Mouse (Mus musculus) cerebellum, postnatal 25 days (tissue): ENCODE results near the gene Ift27.

ENCODE experiments used
- DNase-seq, 2 experiments: peaks; one replicate each; pipeline ENCODE4 v3.0.0; 2021; ENCODE audit warnings: mixed read lengths in 2 of 2

Ift27 gene

DNA sequence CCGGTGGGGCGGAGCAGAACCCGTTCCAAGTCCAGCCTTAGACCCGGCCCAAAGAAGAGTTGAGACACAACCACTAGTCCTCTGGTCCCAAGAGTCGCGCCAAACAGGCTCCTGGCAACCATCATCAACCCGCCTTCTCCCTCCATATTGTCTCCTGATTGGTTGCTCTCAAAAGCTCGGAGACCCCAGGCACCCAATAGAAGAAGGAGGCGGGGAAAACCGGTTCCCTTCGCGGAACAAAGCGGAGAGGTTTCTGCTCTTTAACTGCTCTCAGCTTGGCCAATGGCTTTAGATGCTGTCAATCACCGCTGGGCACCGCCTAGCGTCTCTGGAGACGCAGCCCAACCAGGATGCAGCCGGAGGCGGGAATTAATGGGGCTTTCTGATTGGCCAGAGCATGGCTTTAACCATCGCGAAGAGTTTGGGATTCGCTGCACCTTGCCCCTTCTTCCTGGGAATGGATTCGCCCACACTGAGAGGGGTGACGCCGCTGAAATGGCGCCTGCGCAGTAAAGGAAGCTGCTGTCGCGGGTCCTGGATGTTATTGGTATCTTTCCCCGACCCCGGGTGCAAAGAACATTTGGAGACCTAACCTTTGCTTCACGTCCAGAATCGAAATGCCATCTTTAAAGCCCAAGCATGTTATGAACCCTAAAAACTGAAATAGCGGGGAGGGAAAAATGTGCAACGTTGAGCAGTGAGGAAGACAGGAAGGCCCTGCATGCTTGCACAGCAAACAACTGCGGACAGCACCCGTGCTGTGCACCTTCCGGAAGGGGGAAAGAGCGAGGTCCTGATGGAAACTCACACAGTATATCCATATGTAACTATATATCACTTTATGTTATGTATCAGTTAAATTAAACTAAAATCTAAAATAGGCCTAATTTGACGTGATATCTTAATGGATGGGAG lies at the start of gene Ift27:
Gene Ift27 (minus strand): TSS at position 136 of the 915 bp plus-strand sequence.
- peak; percentile 96 to 97 for DNase-seq

DNA sequence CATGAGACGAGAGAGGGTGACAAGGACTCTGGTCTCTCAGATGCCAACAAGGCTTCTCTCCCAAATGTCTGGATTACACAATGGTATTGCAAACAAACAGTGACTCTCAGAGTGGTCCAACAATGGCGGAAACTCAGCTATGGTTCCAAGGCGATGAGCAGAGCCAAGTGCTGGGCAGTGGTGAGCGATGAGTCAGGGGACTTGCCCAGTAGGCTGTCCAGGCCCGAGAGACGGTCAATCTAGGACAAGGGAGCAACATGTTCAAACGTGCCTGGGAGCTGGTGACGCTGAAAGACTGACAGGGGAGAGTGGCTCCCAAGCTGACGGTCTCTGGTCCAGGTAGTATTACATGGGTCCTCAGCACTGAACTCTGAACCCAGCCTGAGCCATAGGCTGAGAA lies 41.4 kb upstream of the Ift27 start:
- no peak for DNase-seq

DNA sequence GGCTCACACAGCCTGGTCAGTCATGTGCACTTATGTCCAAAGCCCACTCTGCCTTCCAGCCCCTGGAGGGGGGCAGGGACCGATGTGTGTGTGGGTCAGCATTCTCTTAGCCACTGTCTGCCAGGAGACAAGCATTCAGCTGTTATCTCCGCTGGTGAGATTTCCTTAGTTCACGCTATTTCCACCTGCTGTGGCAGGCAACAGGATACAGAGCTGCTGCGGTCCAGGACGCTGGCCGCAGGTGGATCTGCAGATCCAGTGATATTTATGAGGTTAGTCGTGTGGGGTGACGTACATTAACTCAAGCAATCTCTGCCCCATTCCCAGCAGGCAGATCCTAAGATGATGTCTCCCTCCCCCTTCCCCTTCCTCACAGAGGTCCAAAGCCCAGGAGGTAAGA lies 37.5 kb upstream of the Ift27 start:
- no peak for DNase-seq

DNA sequence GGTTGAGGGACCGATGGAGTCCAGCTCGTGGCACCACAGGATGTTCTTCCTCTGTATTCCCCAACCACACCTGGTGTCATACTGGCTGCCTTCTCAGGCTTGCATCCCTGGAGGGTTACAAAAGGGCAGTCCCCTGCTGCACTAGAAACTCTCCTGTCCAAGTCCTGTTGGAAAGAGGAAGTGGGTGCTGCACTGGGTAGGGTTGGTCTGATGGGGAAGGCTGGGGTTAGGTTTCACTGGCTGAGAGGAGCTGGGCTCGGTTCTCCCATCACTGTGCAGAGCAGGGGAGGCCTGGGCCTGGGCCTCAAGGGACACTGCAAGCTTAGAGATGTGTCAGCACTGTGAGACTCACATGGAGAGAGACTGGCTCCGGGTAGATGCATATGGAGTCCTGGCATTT lies 36.3 kb upstream of the Ift27 start:
- no peak for DNase-seq

DNA sequence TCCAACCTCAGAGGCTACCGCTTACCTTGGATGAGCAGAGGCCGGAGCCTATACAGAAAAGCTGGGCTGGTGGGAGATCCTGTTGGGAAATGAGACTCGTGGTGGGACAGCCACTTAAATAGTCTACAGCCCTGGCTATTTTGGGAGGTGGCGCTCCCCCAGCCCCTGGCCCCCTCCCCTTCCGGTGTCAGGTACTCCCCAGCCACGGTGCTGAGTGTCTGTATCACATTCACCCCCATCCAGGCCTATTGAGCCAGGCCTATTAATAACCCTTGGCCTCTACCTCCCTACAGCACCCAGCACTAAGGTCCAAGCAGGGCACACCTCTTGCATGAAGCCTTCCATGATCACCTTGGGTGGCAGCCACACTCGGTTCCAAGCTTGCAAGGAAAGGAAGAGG lies 32.4 kb upstream of the Ift27 start, which contains the start of gene Pvalb:
Gene Pvalb (minus strand): TSS at position 89 of the 400 bp plus-strand sequence.
- no peak for DNase-seq

DNA sequence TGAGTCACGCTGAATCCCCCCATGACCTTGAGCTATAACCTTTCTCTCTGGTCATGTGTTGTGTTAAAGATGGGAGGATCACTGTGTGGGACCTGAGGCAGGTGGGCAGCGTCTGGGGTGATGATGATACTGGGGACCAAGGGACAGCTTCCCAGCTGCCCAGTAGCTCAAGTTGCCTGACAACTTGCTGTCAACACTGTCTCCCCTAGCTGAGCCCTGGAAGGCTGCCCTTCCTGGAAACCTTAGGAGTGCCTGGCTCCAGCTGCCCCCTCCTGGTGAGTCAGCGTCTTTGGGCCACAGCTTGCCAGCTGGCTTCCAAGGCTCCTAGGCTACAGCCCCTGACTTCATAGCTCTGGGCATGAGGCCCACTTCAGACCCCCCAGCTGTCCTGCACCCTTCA lies 31.3 kb upstream of the Ift27 start:
- DNase-seq, result peak in 1 of 2 experiments; percentile 41

DNA sequence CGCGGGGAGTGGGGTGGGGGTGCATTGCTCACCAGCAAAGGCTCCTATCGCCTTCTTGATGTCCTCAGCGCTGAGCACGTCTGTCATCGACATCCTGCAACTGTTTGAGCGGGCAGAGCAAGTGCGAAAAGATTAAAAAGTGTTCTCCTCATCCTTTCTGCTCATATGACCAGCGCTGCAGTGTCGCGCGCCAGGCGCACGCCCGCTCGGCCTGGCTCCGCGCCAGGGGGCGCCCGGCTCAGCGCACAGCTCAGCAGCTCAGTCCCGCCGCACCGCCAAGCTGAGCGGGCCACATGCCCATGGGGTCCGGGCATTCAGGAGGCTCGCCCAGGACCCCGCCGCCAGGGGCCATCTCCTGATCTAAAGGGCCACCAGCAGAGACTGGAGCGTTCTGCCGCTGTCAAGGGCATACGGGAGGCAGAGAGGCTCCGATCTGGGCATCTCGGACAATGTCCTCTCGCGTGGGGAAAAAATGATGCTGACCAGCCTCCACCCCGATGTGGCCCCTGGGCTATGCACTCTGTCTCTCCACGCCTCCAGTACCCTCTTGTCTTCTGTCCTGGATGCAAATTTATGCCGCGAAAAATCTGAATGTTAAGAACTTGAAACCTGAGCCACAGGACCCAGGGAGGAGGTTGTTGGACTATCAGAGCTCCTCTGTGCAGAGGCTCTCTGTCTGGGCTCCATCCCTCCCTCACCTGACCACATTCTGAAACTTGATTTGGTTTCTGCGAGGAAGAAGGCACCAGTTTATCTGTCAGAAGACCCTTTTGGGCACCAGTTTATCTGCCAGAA lies 30.3 kb upstream of the Ift27 start:
- DNase-seq, result peak; percentile 73 to 82

DNA sequence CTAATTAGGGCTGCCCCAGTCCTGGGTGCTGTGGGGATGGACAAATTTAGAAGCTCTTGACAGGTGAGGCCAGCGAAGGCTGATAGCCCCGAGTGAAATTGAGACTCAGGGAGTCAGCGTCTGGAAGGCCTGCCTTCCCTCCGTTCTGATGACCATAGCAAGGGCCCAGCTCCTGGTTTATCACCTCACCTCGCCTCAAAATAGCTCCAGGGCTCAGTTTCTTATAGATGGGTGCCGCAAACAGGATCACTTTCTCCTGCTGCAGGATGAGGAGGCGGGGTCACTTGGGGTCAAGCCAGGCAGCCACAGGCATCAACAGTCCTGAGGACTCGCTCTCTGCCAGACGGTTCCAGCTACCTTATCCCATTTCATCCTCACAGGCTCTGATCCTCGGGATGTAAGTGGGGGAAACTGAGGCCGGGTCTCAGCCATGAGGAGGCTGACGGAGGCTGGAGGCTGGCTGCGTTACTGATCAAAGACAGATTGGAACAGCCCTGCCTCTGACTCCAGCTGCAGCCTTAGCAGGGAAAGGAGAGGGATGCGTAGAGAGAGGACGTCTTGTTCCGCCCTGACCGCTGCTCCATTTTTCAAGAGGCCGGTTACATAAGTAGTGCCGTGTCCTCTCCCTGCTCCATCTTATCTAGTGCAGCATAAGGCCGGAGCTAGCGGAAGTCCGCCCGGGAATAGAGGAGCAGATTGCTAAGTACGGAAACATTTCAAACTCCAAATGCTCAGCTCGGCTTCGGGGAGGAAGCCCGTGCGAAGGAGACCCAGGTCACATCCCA lies 21.4 kb upstream of the Ift27 start:
- peak in 1 of 2 experiments; percentile 5 for DNase-seq

DNA sequence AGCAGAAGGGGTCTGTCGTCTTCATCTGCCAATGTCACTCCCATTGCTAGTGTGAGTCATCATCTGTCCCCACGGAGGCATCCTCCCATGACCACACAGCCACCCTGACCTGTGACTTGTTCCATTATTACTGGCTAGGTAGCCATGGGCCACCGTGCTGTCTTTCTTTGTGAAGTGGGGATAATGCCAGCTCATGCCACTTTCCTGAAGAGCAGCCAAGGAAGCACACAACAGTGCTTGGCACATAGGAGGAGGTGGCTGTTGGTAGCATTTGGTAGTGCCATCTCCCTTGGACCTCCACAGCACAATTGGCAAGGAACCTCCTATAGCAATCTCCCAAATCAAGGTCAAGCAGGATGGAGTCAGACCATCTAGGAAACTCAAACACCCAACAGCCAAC lies 20.4 kb upstream of the Ift27 start:
- peak in 1 of 2 experiments; percentile 46 for DNase-seq

DNA sequence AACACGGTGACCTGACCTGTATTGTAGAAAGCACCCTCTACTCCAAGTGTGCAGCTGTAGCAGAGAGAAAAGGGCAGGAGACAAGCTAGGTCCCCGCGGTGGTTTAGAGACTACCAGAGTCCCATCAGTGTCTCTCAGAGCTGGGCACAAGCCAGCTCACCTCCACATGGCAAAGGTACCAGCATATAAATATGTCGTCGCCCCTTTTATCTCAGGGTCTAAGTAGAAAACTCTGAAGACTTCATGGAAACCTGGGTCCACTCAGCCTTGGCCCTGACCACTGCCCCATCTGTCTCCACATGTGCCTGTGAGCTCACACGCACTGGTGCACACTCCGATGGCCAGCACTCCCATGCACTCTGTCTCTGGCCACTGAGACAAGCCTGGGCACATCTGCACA lies 15.7 kb upstream of the Ift27 start:
- DNase-seq, result no peak

DNA sequence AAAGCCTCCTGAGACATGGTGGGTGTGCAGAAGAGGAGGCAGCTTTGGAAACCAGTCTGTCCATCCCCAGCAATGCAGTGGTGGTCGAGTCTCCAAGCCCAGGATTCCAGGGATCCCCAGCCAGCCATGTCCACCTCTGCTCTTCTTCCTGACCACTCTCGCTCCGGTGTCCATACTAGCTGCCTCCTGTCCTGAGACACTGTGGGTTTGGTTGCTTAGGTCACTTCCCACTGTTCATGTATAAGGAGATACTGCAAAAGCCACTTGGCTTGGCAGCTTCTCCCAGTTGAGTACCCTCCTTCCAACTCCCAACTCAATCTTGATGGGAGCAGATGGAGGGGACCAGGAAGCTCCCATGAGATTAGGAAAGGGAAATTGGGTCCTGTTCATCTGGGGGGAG lies 14.6 kb upstream of the Ift27 start:
- no peak for DNase-seq

DNA sequence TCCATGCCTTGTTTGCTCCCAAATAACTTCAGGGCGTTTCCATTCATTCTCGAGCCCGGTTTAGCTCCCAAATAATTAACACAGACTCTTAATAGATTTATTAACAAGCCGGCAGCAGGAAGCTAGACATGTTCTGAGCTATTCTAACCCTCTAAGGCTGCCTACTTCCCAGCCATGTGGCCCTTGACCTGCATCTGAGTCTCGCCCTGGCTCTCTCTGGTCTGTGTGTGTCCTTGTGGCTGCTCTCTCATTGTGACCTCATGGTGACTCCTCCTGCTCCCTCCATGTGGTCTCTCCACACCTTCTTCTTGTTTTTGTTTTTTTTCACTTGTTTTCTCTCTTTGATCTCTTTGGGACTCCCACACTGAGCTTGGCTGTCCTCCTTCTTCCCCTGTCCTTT lies 13.0 kb upstream of the Ift27 start:
- no peak for DNase-seq

DNA sequence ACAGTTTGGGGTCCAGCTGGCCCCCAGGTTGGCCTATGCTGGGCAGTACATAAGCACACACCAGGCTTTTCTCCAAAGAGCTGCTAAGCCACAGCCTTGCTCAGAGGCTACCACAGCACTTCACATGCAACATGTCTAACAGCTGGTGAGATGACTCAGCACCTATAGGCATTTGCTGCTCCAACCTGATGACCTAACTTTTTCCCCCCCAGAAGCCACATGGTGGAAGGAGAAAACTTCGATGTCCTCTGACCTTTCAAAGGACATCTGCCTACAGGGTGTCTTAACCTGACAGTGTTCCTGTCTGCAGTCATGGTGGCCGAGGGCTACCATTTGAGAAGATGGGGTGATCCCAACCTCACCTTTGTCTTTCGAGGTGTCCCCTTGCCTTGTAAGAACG lies 11.7 kb upstream of the Ift27 start:
- DNase-seq, result no peak

DNA sequence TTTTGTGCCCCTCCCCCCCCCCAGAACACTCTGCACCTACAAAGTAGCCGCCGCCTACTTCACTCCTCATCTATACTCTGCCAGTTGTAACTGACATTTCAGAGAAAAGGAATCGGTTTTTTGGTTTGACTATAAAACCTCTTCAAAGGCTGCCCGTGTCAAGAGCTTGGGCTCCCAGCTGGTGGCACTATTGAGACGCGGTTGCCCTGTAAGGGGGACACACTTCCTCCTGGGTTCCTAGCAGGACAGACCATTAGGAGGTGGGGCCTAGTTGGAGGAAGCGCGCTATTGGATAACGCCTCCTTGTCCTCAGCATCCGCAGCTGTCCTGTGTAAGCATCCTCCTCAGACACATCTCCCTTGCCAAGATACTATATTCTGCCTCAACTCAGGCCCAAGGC lies 10.9 kb upstream of the Ift27 start:
- peak in 1 of 2 experiments; percentile 44 for DNase-seq

DNA sequence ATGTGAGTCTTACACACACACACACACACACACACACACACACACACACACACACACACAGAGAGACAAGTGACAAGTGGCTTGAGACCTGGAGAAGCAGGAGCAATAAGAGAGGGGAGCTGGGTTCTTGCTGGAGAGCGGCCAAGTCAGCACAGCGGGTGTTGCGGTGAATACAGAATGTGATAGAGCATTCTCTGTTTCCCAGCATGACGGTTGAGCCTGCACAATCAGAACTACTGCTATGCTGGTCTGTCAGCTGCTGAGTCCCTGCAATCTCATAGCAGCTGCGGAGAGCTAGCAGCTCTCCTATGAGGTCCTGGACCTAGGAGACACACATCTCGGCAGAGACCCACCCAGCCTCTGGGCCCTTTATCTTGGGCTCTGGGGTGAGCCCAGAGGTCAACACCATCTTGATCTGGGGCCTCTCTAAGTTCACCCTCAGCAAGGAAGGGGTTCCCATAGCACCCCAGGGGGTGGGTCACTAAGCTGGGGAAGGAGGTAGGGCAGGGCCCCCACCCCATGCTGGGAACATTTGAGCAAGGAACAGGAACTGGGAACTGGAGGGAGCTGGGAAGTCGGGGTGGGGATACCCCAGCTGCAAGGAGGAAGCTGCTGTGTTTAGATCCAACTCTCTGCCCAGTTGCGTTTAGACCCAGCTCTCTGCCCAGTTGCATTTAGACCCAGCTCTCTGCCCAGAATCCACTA lies 7.9 kb upstream of the Ift27 start:
- DNase-seq, result peak; percentile 42 to 69

DNA sequence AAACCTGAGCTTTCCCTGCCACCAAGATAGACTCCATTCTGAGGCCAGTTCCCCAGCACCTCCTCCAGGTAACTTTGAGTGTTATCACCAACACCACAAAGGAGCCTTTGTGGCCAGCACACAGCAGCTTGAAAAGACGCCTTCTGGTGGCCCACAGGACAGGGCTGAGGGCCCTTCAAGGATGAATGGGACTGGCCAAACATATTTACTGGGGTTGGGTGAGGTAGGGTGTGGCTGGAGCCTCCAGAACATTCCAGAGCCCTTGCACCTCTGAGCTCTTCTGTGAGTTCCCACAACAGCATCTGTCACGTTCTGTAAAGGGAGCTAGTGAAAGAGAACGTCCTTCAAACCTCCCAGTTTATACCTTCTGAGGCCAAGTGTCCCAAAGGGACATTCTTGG lies 5.9 kb upstream of the Ift27 start:
- no peak for DNase-seq

DNA sequence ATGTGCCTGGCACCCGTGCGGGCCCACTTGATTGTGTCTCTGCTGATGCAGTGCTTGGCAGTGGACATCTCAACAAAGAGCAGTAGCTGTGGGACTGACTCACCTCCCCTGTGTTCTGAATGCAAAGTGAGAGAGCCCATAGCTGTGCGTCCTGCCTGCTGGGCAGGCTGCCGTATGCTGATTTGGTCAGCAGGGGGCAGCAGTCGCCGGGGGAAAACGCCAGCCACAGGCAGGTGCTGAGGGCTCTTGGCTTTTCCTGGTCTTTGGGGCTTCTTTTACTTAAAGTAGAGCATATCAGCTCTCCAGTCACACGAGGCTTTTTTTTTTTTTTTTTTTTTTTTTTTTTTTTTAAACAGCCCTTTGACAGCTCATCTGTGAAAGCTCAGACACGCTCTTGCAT lies 4.5 kb upstream of the Ift27 start:
- DNase-seq, result peak; percentile 91 to 94

DNA sequence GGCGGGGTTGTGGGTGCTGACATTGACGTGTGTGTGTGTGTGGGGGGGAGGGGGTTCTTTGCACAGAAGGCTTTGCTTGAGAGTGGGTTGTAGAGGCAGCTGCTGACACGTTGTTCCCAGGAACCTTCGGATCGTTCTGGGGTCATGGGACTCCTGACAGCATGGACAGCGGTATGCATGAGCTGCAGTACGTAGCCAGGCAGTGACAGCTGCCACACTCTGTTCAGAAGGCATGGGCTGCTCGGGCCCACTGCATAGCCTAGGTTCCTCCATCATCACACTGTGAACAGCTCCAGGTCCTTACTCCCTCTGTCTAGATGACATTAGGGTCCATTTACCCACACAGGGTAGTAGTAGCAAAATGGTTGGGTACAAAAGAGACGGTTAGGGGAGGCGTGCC lies 3.4 kb upstream of the Ift27 start:
- DNase-seq, result no peak

DNA sequence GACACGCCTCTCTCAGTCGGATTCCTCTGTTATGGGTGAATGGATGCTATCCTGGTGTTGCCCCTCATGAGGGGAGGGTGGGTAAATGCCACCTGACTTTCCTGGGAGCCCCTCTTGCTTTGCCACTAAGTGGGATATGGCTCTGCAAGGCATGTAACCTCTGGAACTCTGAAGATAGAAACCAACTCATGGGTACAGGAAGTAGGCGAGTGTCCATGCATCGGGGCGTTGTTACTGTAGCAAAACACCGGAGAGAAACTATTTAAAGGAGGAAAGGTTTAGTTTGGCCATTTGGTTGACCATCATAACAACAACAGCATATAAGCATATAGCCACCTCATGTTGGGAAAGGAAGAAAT lies 959 bp upstream of the Ift27 start:
- DNase-seq, result no peak

DNA sequence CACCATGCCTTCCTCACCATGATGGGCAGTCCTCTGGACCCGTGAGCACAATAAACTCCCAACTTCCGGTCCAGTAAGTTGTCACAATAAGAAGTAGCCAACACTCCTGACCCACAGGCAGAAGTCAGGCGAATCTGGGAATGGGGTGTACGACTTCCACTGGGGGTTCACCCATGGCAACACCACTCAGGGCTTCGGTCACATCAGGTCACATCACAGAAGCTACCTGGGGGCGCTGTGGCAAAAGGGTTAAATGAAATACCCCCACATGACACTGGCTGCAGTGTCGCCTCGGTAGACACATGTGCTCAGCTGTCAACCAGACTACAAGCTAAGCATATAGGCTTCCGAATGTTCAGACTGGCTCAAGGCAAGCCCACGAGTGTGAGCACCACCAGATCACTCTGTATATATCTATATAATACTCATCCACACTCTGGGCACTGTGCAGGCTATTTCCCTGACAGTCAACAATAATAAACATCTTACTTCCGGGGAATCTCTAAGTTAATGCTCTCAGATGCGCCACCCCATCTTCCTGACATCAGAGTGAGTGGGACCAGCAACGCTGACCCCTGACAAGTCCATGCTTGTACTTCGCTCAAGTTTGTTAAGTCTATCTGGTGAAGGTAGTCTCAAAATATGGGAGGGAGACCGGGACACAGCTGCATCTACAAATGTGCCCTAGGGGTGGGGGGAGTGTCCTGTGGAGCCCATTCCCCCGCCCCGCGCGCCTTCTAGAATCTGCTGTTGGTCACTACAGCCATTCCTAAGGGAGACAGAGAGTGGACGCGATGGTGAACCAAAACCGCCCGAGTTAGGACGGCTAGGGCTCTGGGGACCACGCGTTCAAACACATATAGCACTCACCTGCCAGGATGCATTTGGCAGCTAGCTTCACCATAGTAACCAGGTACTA lies 749 bp downstream of the Ift27 start:
- DNase-seq, result no peak

DNA sequence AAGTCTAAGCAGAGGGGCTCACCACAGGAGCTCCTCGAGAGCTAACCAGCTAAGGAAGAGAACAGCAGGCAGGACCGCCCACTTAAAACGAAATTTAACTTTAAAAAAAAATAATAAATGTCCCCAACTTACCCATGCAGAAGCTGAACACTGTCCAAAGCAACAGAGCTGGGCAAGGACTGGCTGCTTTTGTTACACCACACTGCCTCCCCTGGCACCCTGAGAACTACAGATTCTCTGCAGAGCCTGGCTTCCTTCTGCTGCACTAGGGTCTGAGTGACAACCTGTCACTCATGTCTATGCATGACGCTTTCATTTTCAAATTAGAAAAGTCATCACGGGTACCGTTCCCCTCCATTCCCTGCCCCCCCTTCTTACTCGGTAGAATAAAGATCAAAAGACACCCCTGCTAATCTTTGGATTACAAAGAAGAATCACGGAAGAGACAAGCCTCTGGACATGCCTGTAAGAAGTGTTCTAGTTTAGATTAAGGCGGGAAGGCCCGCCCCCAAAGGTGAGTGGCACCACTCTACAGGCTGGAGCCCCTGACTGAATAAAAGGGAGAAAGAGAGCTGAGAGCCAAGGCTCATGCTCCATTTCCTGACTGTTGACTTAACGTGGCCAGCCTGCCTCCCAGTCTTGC lies 1.5 kb downstream of the Ift27 start:
- DNase-seq, result peak; percentile 55 to 69
